Mouse (Mus musculus) myocyte (in vitro differentiated cells): ENCODE data around the gene Stmnd1.

Experiments
- CEBPB ChIP-seq: IDR thresholded peaks from 2 replicates; pipeline ENCODE4 v1.6.1; 2011; ENCODE audit warnings: mild to moderate bottlenecking, moderate library complexity; ENCODE audit not compliant: poor library complexity, insufficient read depth, severe bottlenecking
- POLR2A ChIP-seq: IDR thresholded peaks from one replicate; pipeline ENCODE4 v1.6.1; 2011; ENCODE audit warnings: low read depth, mild to moderate bottlenecking, control low read depth, moderate library complexity; ENCODE audit not compliant: insufficient read length
- USF1 ChIP-seq: IDR thresholded peaks from one replicate; pipeline ENCODE4 v1.6.1; 2011; ENCODE audit warnings: low read depth, mild to moderate bottlenecking, control low read depth, moderate library complexity

GRCm38 (mm10) chr13:46288372-46288771 lies 14.9 kb downstream of the Stmnd1 start:
- TF ChIP-seq POLR2A (no peak), CEBPB (no peak), USF1 (no peak)
